Mouse (Mus musculus): ENCODE measurements around the gene Notch3. TPM values are rescaled to one million over a fixed set of nuclear protein-coding genes. Genes with fewer than 3 reads are reported as not detected.
"Not testable (repeated sequence)": the region's sequence is repeated elsewhere in the genome, so short reads cannot be mapped to it uniquely, and the experiment has no call there.

Notch3 gene
- polyA plus RNA-seq, 1 experiment from 2014 or later: 8.0 TPM

DNA sequence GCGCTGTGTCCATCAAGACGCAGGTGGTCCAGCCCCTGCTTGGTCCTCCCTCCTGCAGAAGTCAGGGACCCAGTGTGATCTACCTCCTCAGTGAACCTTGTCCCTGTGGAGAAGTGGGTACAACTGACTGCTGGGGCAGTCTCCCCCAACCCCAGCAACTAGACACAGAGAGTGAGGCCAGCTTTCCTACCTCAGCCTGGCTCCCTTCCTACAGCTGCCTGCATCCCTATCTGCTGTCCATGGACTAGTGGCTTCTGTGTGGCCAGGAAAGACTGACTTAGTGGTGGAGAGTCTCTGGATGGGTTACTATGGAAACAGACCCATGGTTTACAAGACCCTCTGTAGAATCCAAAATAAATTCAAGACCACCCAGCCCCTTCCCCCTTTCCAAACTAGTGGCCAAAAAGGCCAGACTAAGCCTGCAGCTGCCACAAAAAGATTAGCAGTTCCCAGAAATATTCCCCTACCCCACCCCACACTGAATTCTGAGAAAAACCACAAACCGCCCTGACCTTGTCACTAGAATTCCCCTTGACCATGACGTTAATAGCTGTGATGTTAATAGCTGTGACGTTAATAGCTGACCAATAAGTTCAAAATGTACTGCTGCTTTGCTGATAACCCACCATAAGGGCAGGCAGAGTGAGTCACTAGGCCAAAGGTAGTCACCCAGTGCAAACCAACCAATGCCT lies 58.2 kb downstream of the Notch3 start:
- not testable (repeated sequence) for H3K4me2 ChIP-seq; H3K9me3 ChIP-seq (replicated peaks); H3K36me3 ChIP-seq; H3K27ac ChIP-seq (ENCODE audit: poor library complexity, severe bottlenecking); H3K9ac ChIP-seq; H3K4me3 ChIP-seq; ATAC-seq (ENCODE audit: insufficient number of reproducible peaks, low FRiP score)
- H3K27me3 ChIP-seq (replicated peaks): peaks cover 15% of the 10 kb centered on the region
- H3K4me1 ChIP-seq (replicated peaks): peaks cover 20% of the 10 kb centered on the region
- WGBS: 68% methylated on average over 5 of the region's 5 CpGs

DNA sequence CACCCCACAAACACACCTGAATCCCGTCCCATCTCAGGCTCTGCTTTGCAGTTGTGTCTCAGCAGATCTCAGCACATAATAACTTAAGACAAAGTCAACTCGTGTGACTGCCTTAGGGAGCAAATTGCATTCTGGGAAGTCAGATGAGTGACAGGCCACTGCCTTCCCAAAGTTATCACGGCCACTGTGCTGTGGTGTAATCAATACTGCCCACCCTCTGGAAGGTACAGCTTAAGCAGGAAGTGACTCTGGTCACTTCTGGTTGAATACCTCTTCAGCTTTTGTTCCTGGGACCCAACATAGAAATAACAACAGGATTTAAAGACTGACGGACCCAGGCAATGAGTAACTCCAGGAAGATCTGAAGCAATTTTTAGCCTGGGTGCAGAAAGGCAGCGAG lies 58.8 kb downstream of the Notch3 start:
- Histone ChIP-seq H3K4me3 (no peak overlapping the region), H3K27ac (ENCODE audit: poor library complexity, severe bottlenecking) (no peak overlapping the region), H3K9ac (no peak overlapping the region), H3K36me3 (no peaks in the 10 kb centered on the region), H3K4me2 (no peak overlapping the region), H3K4me1 (replicated peaks) (peaks cover 14% of the 10 kb centered on the region), H3K9me3 (replicated peaks) (no peaks in the 10 kb centered on the region), H3K27me3 (replicated peaks) (peaks cover 19% of the 10 kb centered on the region)
- WGBS: 53% methylated on average over 5 of the region's 5 CpGs
- no peak for ATAC-seq (ENCODE audit: insufficient number of reproducible peaks, low FRiP score)

DNA sequence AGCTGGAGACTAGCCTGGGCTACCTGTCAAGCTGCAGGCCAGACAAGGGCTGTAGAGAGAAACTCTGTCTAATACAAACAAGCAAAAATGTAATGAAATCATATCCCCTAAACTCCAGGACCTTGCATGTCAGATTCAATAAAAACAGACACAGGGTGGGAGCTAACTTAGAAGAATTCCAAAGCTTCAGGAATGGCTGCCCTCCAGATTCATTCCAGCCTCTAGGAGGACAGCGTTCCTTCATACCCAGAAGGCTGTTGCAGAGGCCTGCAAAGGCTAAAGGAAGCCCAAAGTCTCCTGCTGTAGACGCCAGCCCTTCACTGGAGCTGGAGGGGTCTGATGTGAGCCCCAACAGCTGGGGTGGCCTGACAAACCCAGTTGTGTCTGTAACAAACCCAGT lies 60.3 kb downstream of the Notch3 start:
- no peak overlapping the region for H3K4me2 ChIP-seq
- 59% methylated on average over 2 of the region's 2 CpGs for WGBS

DNA sequence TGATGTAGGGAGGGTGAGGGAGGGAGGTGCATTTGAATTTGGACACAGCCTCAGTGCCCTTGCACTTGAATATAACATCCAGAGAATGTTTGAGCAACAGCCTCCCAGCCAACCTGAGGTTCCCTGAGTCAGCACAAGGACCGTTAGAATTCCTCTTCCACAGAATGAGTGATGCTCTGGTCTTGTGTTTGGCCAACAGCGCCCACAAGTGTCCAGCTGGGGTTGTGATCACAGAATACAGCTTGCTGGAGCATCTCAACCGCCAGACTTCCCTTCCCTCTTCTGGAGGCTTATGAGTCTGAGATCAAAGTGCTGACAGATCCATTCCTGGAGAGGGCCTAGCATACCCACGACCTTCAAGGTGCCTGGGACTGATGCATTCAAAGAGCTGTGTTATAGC lies 63.6 kb downstream of the Notch3 start:
- WGBS: 18% methylated on average over 4 of the region's 4 CpGs
- peaks cover 40% of the 10 kb centered on the region for H3K27me3 ChIP-seq (replicated peaks)

More for the DNA sequence above, 60.3 kb downstream of the Notch3 start:
- Histone ChIP-seq H3K27ac (ENCODE audit: poor library complexity, severe bottlenecking) (no peak overlapping the region), H3K9me3 (replicated peaks) (no peaks in the 10 kb centered on the region), H3K4me3 (no peak overlapping the region), H3K36me3 (no peaks in the 10 kb centered on the region), H3K9ac (no peak overlapping the region), H3K4me1 (replicated peaks) (peaks cover 13% of the 10 kb centered on the region), H3K27me3 (replicated peaks) (peaks cover 19% of the 10 kb centered on the region)
- no peak for ATAC-seq (ENCODE audit: insufficient number of reproducible peaks, low FRiP score)

DNA sequence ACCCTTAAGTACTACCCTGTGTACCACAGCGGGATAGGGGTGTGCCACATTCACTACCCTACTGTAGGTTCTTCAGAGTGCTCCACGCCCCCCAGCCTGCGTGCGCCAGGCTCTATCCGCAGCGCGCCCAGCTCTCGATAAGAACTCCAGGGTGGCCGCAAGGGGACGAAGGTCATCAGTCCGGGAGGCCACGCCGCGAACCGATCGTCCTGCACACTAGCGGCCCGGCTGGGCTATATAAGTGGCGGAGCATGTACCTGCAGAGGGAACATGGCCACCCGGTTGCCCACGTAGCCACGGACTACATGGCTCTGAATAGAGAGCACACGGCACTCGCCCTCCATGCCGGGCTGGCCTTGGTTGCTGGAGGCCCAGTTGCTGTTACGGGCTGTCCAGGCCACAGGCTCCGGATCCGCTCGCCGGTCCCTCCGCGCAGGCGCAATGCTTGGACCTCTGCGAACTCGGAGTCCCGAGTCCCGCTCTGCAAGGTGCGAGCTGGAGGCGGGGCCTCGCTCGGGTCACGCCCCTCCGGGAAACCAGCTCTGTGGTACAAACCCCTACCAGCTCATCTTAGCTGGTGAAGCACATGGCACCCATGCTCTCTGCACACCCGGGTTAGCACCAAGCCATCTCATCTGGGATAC lies 66.6 kb downstream of the Notch3 start:
- WGBS: 2% methylated on average over 44 of the region's 44 CpGs
- no peaks in the 10 kb centered on the region for H3K36me3 ChIP-seq
- ATAC-seq (ENCODE audit: insufficient number of reproducible peaks, low FRiP score): peak; percentile 92
- H3K27ac ChIP-seq (ENCODE audit: poor library complexity, severe bottlenecking): no peak overlapping the region
- peak overlapping the region; percentile 97 for H3K4me2 ChIP-seq
- H3K9me3 ChIP-seq (replicated peaks): no peaks in the 10 kb centered on the region
- H3K27me3 ChIP-seq (replicated peaks): peaks cover 39% of the 10 kb centered on the region
- H3K4me1 ChIP-seq (replicated peaks): peaks cover 12% of the 10 kb centered on the region
- peak overlapping the region; percentile 73 for H3K9ac ChIP-seq
- H3K4me3 ChIP-seq: peak overlapping the region; percentile 53

More for the DNA sequence above, 63.6 kb downstream of the Notch3 start:
- H3K4me3 ChIP-seq: no peak overlapping the region
- peaks cover 12% of the 10 kb centered on the region for H3K4me1 ChIP-seq (replicated peaks)
- no peak overlapping the region for H3K9ac ChIP-seq
- ATAC-seq (ENCODE audit: insufficient number of reproducible peaks, low FRiP score): no peak
- no peak overlapping the region for H3K4me2 ChIP-seq
- no peaks in the 10 kb centered on the region for H3K9me3 ChIP-seq (replicated peaks)
- H3K36me3 ChIP-seq: no peaks in the 10 kb centered on the region
- H3K27ac ChIP-seq (ENCODE audit: poor library complexity, severe bottlenecking): no peak overlapping the region

DNA sequence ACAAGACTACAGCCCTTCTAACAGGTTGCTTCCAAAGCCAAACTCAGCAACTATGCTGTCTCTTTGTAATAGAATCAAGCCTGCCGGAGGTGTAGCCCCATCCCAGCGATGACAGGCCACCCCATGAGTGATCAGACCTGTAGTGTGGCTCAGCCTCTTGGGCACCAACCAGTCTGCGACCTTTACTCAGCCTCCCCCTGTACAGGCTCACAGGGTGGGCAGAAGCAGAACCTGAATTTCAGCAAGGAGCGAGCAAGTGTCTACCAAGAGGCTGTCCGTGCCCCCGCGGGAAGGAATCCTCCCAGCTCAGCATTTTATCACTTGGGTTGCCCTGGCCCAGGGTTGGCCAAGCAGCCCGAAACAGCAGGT lies 67.1 kb downstream of the Notch3 start:
- Histone ChIP-seq H3K9me3 (replicated peaks) (no peaks in the 10 kb centered on the region), H3K27ac (ENCODE audit: poor library complexity, severe bottlenecking) (no peak overlapping the region), H3K9ac (peak overlapping the region; percentile 73), H3K4me1 (replicated peaks) (peaks cover 12% of the 10 kb centered on the region), H3K4me2 (peak overlapping the region; percentile 97), H3K27me3 (replicated peaks) (peaks cover 34% of the 10 kb centered on the region), H3K36me3 (no peaks in the 10 kb centered on the region), H3K4me3 (peak overlapping the region; percentile 53)
- 29% methylated on average over 8 of the region's 8 CpGs for WGBS
- peak; percentile 23; the same call in 1 of the 2 replicates for ATAC-seq (ENCODE audit: insufficient number of reproducible peaks, low FRiP score)

DNA sequence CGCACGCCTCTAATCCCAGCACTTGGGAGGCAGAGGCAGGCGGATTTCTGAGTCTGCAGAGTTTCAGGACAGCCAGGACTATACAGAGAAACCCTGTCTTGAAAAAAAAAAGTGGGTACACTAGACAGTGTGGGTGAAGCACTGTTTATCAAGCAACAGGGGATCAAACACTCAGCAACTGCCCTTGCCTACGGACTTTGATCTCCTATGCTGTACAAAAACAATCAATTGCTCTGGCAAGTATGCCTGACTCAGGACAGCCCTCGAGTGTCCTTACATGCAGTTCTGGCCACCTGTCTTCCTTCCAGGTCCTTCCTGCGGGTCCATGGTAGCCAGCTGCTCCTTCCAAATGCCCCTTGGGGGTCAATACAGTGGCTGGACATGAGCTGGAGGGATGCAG lies 67.7 kb downstream of the Notch3 start:
- H3K4me1 ChIP-seq (replicated peaks): peaks cover 12% of the 10 kb centered on the region
- not testable (repeated sequence) for H3K4me2 ChIP-seq; H3K36me3 ChIP-seq; ATAC-seq (ENCODE audit: insufficient number of reproducible peaks, low FRiP score); H3K4me3 ChIP-seq; H3K27ac ChIP-seq (ENCODE audit: poor library complexity, severe bottlenecking); H3K9me3 ChIP-seq (replicated peaks); H3K9ac ChIP-seq
- WGBS: 89% methylated on average over 6 of the region's 6 CpGs
- peaks cover 32% of the 10 kb centered on the region for H3K27me3 ChIP-seq (replicated peaks)

DNA sequence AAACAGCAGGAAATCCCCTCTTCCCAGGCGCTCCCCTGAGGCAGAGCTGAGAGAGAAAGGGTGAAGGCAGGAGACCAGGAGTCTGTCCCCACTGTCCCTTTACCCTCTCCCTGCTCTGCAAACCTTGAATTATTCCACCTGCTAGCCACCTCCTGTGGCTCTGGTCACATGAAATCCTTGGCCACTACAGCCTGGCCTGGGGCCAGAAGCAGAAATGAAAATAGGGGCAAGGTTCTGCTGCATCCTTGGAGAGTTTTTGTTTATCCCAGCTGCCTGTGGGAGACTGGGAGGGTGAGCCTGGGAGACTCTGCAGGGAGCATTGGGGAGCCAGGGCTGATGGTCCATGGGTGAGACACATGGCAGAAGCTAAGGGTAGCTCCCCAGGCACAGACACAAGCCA lies 69.0 kb downstream of the Notch3 start:
- Histone ChIP-seq H3K9ac (no peak overlapping the region), H3K4me2 (no peak overlapping the region), H3K27me3 (replicated peaks) (peaks cover 28% of the 10 kb centered on the region), H3K27ac (ENCODE audit: poor library complexity, severe bottlenecking) (no peak overlapping the region), H3K36me3 (no peaks in the 10 kb centered on the region), H3K4me1 (replicated peaks) (peaks cover 12% of the 10 kb centered on the region), H3K9me3 (replicated peaks) (peaks cover 8% of the 10 kb centered on the region; the same call in 1 of the 2 replicates), H3K4me3 (no peak overlapping the region)
- 44% methylated on average over 1 of the region's 1 CpGs for WGBS
- ATAC-seq (ENCODE audit: insufficient number of reproducible peaks, low FRiP score): no peak

DNA sequence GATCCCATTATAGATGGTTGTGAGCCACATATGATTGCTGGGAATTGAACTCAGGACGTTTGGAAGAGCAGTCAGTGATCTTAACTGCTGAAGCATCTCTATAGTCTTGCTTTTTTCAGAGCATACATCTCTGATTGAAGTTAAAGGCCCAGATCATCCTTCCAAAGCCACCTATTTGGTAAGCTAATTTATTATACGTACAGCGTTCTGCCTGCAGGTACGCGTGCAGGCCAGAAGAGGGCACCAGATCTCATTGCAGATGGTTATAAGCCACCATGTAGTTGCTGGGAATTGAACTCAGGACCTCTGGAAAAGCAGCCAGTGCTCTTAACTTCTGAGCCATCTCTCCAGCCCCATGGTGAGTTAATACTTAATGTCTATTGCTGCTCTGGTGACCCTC lies 73.8 kb downstream of the Notch3 start:
- no peak overlapping the region for H3K9ac ChIP-seq
- H3K36me3 ChIP-seq: no peaks in the 10 kb centered on the region
- 83% methylated on average over 5 of the region's 5 CpGs for WGBS
- no peak overlapping the region for H3K27ac ChIP-seq (ENCODE audit: poor library complexity, severe bottlenecking)
- H3K27me3 ChIP-seq (replicated peaks): 0 out of 2 replicates have a peak, but pooled peaks cover 7% of the 10 kb centered on the region
- H3K4me1 ChIP-seq (replicated peaks): peaks cover 7% of the 10 kb centered on the region
- H3K9me3 ChIP-seq (replicated peaks): peaks cover 8% of the 10 kb centered on the region; the same call in 1 of the 2 replicates
- H3K4me3 ChIP-seq: no peak overlapping the region
- H3K4me2 ChIP-seq: no peak overlapping the region
- no peak for ATAC-seq (ENCODE audit: insufficient number of reproducible peaks, low FRiP score)

DNA sequence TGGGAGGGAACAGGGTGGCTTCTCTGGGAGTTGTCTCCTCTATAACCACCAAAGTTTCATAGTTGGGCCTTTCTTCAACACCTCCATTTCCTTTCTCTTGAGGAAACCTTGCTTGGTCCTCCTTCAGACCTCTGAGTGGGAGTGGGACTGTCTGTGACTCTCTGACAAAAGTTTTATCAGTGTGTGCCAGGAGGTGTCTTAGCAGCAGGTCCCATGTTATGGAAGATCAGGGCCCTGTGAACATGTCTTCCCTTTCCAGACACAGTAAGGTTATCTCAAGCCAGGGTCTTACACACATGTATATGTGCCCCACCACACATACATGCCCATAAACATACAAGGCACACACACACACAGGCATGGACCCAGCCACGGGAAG lies 74.4 kb downstream of the Notch3 start:
- Histone ChIP-seq H3K9me3 (replicated peaks) (peaks cover 8% of the 10 kb centered on the region; the same call in 1 of the 2 replicates), H3K27ac (ENCODE audit: poor library complexity, severe bottlenecking) (no peak overlapping the region), H3K9ac (no peak overlapping the region), H3K4me2 (no peak overlapping the region), H3K27me3 (replicated peaks) (0 out of 2 replicates have a peak, but pooled peaks cover 2% of the 10 kb centered on the region), H3K4me1 (replicated peaks) (peaks cover 7% of the 10 kb centered on the region), H3K36me3 (no peaks in the 10 kb centered on the region), H3K4me3 (no peak overlapping the region)
- 78% methylated on average over 1 of the region's 1 CpGs for WGBS
- ATAC-seq (ENCODE audit: insufficient number of reproducible peaks, low FRiP score): no peak

DNA sequence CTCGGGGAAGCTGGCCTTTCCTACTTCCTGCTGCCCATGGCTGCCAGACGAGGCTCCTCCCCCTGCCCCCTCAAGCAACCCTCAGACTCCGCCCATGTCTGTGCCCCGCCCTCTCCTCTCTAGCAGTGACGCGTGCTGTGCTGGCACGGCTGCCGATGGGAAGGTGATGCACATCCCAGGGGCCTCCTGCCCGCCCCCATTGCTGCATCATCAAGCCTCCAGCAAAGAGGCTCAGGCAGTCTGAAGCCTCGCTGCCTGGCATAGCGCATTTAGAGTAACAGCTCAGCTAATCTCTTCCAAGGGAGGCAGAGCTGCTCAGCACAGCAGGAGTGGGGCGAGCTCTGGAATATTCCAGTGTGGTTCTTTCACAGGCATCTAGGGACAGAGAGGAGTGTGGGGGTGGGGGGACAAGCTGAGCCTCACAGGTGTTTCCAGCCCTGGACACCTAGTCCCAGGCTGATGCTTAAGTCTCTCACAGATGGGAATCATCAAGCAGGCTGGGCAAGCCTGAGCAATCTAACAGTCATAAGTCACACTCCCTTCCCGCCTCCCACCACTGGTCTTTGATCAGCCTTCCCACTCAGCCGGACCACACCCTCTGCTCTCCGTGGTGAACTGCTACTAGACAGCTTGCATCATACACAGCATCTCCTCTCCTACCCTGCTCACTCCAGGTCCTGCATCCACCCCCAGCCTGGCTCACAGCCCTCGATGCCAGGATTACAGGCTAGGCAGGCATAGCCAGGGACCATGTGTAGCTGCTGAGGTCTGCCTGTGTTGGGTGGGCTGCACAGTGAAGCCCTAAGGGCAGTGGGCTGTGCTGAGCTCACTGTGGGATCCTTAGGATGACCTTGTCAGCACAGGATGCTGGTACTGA lies 75.0 kb downstream of the Notch3 start:
- H3K27ac ChIP-seq (ENCODE audit: poor library complexity, severe bottlenecking): peak overlapping the region; percentile 27; the same call in 1 of the 2 replicates
- not testable (repeated sequence) for H3K9me3 ChIP-seq (replicated peaks); H3K27me3 ChIP-seq (replicated peaks); H3K36me3 ChIP-seq; H3K4me1 ChIP-seq (replicated peaks)
- H3K4me3 ChIP-seq: peak overlapping the region; percentile 39
- H3K9ac ChIP-seq: 0 out of 2 replicates have a peak overlapping the region, but pooled peaks have one; percentile 45
- 12% methylated on average over 16 of the region's 16 CpGs for WGBS
- ATAC-seq (ENCODE audit: insufficient number of reproducible peaks, low FRiP score): peak; percentile 98
- peak overlapping the region; percentile 68 for H3K4me2 ChIP-seq

Data from heart, embryonic 12.5 days (tissue).